Mouse (Mus musculus) neutrophil, adult 5-6 weeks (primary cell): ENCODE measurements around the gene Gm20388. TPM values are rescaled to one million over a fixed set of nuclear protein-coding genes. Genes with fewer than 3 reads are reported as not detected.

Source experiments
- ATAC-seq: fragments of 151-379, 151-347 bp; 2 replicates; pipeline ENCODE4 v1.8.0; 2017; ENCODE audit warnings: mild to moderate bottlenecking, moderate TSS enrichment; ENCODE audit not compliant: insufficient number of reproducible peaks, poor library complexity, low FRiP score, severe bottlenecking; ENCODE audit errors: extremely low read depth
- total RNA-seq: library from RNA; stranded (forward); fragments of 200-1000 nt; gene quantifications from 2 replicates; pipeline ENCODE4 v1.2.3, GENCODE M21; 2017

Gm20388 gene
- total RNA-seq, 1 experiment from 2014 or later = 10.8 TPM

GRCm38 (mm10) chr8:121668553-121668952 lies 1757.9 kb downstream of the Gm20388 start:
- no peak for ATAC-seq

GRCm38 (mm10) chr8:121669208-121669607 lies 1758.6 kb downstream of the Gm20388 start:
- no peak for ATAC-seq

- ATAC-seq = no peak
Observed at GRCm38 (mm10) chr8:121673153-121673552, 1762.5 kb downstream of the Gm20388 start.

GRCm38 (mm10) chr8:121673917-121674316 lies 1763.3 kb downstream of the Gm20388 start:
- ATAC-seq = no peak

GRCm38 (mm10) chr8:121674524-121674923 lies 1763.9 kb downstream of the Gm20388 start:
- no peak for ATAC-seq

- ATAC-seq = no peak
Observed at GRCm38 (mm10) chr8:121675161-121675560, 1764.5 kb downstream of the Gm20388 start.

GRCm38 (mm10) chr8:121675701-121676100 lies 1765.1 kb downstream of the Gm20388 start:
- ATAC-seq = no peak

GRCm38 (mm10) chr8:121678696-121679095 lies 1768.1 kb downstream of the Gm20388 start:
- no peak for ATAC-seq

GRCm38 (mm10) chr8:121680896-121681295 lies 1770.3 kb downstream of the Gm20388 start:
- ATAC-seq = no peak

GRCm38 (mm10) chr8:121681457-121681856 lies 1770.8 kb downstream of the Gm20388 start:
- no peak for ATAC-seq

- no peak for ATAC-seq
Observed at GRCm38 (mm10) chr8:121683083-121683832, 1772.6 kb downstream of the Gm20388 start.

GRCm38 (mm10) chr8:121685419-121685818 lies 1774.8 kb downstream of the Gm20388 start:
- no peak for ATAC-seq

- ATAC-seq = no peak
Observed at GRCm38 (mm10) chr8:121687455-121688161, 1777.0 kb downstream of the Gm20388 start.

GRCm38 (mm10) chr8:121688496-121688895 lies 1777.9 kb downstream of the Gm20388 start:
- ATAC-seq = no peak

GRCm38 (mm10) chr8:121694453-121694852 lies 1783.8 kb downstream of the Gm20388 start:
- no peak for ATAC-seq

- ATAC-seq = no peak
Observed at GRCm38 (mm10) chr8:121695585-121696184, 1785.0 kb downstream of the Gm20388 start.

- ATAC-seq = no peak
Observed at GRCm38 (mm10) chr8:121697735-121698614, 1787.3 kb downstream of the Gm20388 start.

GRCm38 (mm10) chr8:121698615-121699101 lies 1788.0 kb downstream of the Gm20388 start:
- no peak for ATAC-seq

GRCm38 (mm10) chr8:121699936-121700335 lies 1789.3 kb downstream of the Gm20388 start:
- no peak for ATAC-seq
